Mouse (Mus musculus) midbrain, embryonic 16.5 days (tissue): ENCODE measurements at regions not wholly inside any gene's neighbourhood (a gene's known extent, or its start where the extent isn't known, plus 50 kb on each side); places are given as distances from the start of the nearest gene placed in this dataset.
"Not testable (repeated sequence)": the region's sequence is repeated elsewhere in the genome, so short reads cannot be mapped to it uniquely, and the experiment has no call there.

Experiments used
- ATAC-seq: fragments of 200-750 bp; cut with Nextera tagmentation; 2 replicates; pipeline ENCODE4 v1.8.0; 2017; ENCODE audit warnings: moderate TSS enrichment
- H3K27ac ChIP-seq: fragments of 300-500 bp; sonication (generic); 2 replicates; pipeline ENCODE4 v1.5.1; 2014; ENCODE audit warnings: mild to moderate bottlenecking, low read length, mixed read lengths
- H3K27me3 ChIP-seq: fragments of 300-500 bp; sonication (generic); 2 replicates; pipeline ENCODE4 v1.6.1; 2014; ENCODE audit warnings: low read depth, low read length, mixed read lengths; ENCODE audit not compliant: control insufficient read depth, insufficient read depth
- H3K36me3 ChIP-seq: fragments of 300-500 bp; sonication (generic); 2 replicates; pipeline ENCODE4 v1.6.1; 2014; ENCODE audit warnings: mild to moderate bottlenecking, low read length, moderate library complexity, mixed read lengths; ENCODE audit not compliant: control insufficient read depth, insufficient read depth
- H3K4me1 ChIP-seq: fragments of 300-500 bp; sonication (generic); 2 replicates; pipeline ENCODE4 v1.6.1; 2014; ENCODE audit warnings: mild to moderate bottlenecking, low read length, mixed read lengths; ENCODE audit not compliant: control insufficient read depth, insufficient read depth
- H3K4me2 ChIP-seq: fragments of 300-500 bp; sonication (generic); 2 replicates; pipeline ENCODE4 v1.6.1; 2014; ENCODE audit warnings: mild to moderate bottlenecking, low read length, mixed read lengths
- H3K4me3 ChIP-seq: fragments of 300-500 bp; sonication (generic); 2 replicates; pipeline ENCODE4 v1.5.1; 2014; ENCODE audit warnings: low read depth, mild to moderate bottlenecking, low read length, moderate library complexity, mixed read lengths
- H3K9ac ChIP-seq: fragments of 300-500 bp; sonication (generic); 2 replicates; pipeline ENCODE4 v1.6.1; 2014; ENCODE audit warnings: low read depth, low read length, mixed read lengths
- H3K9me3 ChIP-seq: fragments of 300-500 bp; sonication (generic); replicated peaks from 2 replicates; pipeline ENCODE4 v1.6.1; 2014; ENCODE audit warnings: mild to moderate bottlenecking, low read length, mixed read lengths; ENCODE audit not compliant: control insufficient read depth, poor library complexity, severe bottlenecking
- WGBS: fragments of 180-500 bp; shearing (Covaris S2); extraction: QIAGEN DNeasy Blood & Tissue Kit; methylation state at CpG from one replicate; pipeline ENCODE4 v1.1.7; 2014; 5-methylcytosine and 5-hydroxymethylcytosine counted together

GRCm38 (mm10) chr3:11094804-11095203 lies 759.3 kb upstream of the Gm38303 start:
- no peak for ATAC-seq
- Histone ChIP-seq H3K4me1 (no peaks in the 10 kb centered on the region), H3K9me3 (no peaks in the 10 kb centered on the region), H3K4me2 (no peak overlapping the region), H3K27ac (no peak overlapping the region), H3K27me3 (no peaks in the 10 kb centered on the region), H3K36me3 (no peaks in the 10 kb centered on the region), H3K4me3 (no peak overlapping the region), H3K9ac (no peak overlapping the region)
- whole genome bisulfite sequencing, result 75% methylated on average over 2 of the region's 2 CpGs

DNA sequence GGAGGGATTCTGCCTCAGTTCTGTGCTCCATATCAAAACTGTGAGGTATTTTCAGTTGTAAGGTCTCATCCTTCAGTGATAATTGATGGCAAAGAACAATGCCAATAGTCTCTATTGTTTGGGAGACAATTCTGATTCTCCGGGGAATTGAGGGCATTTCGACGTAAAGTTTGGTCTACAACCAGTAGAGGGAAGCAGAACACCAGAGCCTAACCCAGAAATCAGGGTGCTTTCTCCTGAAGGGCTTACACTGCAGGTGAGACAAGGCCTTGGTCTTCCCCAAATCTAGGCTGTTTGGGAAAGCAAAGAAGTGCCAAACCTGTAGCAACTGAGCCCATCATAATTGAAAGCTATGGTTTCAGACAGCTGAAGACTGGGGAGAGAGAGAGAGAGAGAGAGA lies 758.7 kb upstream of the Gm38303 start:
- Histone ChIP-seq H3K4me3 (no peak overlapping the region), H3K9ac (no peak overlapping the region), H3K9me3 (no peaks in the 10 kb centered on the region), H3K36me3 (no peaks in the 10 kb centered on the region), H3K4me1 (no peaks in the 10 kb centered on the region), H3K27ac (no peak overlapping the region), H3K4me2 (no peak overlapping the region), H3K27me3 (no peaks in the 10 kb centered on the region)
- ATAC-seq, result no peak
- 66% methylated on average over 3 of the region's 3 CpGs for WGBS

- H3K4me2 ChIP-seq, result no peak overlapping the region
- H3K9me3 ChIP-seq, result no peaks in the 10 kb centered on the region
- WGBS, result 61% methylated on average over 2 of the region's 2 CpGs
- no peak overlapping the region for H3K27ac ChIP-seq
- no peaks in the 10 kb centered on the region for H3K27me3 ChIP-seq
- no peak overlapping the region for H3K9ac ChIP-seq
- H3K4me3 ChIP-seq, result no peak overlapping the region
- ATAC-seq, result no peak
- H3K36me3 ChIP-seq, result no peaks in the 10 kb centered on the region
- H3K4me1 ChIP-seq, result no peaks in the 10 kb centered on the region
These were observed 747.8 kb upstream of the Gm38303 start for GRCm38 (mm10) chr3:11083291-11083690.

DNA sequence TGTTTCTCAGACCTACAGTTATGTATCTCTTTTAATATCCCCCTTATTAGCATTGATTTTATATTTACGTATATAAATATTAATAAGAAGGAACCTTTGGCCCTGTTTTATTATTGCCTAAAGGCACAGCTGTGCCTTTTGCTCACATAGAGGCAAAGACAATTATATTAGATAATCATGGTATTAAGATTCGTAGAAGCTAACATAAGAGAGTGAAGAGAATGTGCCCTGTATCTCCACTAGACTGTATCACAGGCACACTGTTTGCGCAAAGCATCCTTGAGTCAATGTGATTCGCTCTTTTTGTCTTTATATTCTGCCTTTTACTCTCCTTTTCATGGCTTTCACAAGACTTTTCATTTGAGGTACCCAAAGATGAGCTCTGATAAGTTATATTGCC lies 738.5 kb upstream of the Gm38303 start:
- H3K4me3 ChIP-seq, result no peak overlapping the region
- no peaks in the 10 kb centered on the region for H3K27me3 ChIP-seq
- ATAC-seq, result no peak
- no peak overlapping the region for H3K27ac ChIP-seq
- no peak overlapping the region for H3K4me2 ChIP-seq
- no peaks in the 10 kb centered on the region for H3K36me3 ChIP-seq
- H3K9ac ChIP-seq, result no peak overlapping the region
- no peaks in the 10 kb centered on the region for H3K4me1 ChIP-seq
- 68% methylated on average over 4 of the region's 4 CpGs for WGBS
- H3K9me3 ChIP-seq, result no peaks in the 10 kb centered on the region

GRCm38 (mm10) chr3:11034995-11035769 lies 699.7 kb upstream of the Gm38303 start:
- H3K27me3 ChIP-seq, result no peaks in the 10 kb centered on the region
- no peaks in the 10 kb centered on the region for H3K36me3 ChIP-seq
- 64% methylated on average over 7 of the region's 7 CpGs for WGBS
- H3K4me2 ChIP-seq, result no peak overlapping the region
- peak; percentile 68 for ATAC-seq
- H3K9me3 ChIP-seq, result no peaks in the 10 kb centered on the region
- no peak overlapping the region for H3K27ac ChIP-seq
- H3K9ac ChIP-seq, result no peak overlapping the region
- H3K4me3 ChIP-seq, result no peak overlapping the region
- H3K4me1 ChIP-seq, result no peaks in the 10 kb centered on the region

GRCm38 (mm10) chr3:11029991-11030390 lies 694.5 kb upstream of the Gm38303 start:
- no peaks in the 10 kb centered on the region for H3K9me3 ChIP-seq
- ATAC-seq, result no peak
- H3K36me3 ChIP-seq, result no peaks in the 10 kb centered on the region
- no peaks in the 10 kb centered on the region for H3K4me1 ChIP-seq
- H3K27ac ChIP-seq, result no peak overlapping the region
- no peak overlapping the region for H3K9ac ChIP-seq
- WGBS, result 78% methylated on average over 4 of the region's 4 CpGs
- no peak overlapping the region for H3K4me3 ChIP-seq
- H3K27me3 ChIP-seq, result no peaks in the 10 kb centered on the region
- no peak overlapping the region for H3K4me2 ChIP-seq

GRCm38 (mm10) chr3:11024422-11024821 lies 688.9 kb upstream of the Gm38303 start:
- WGBS, result 34% methylated on average over 3 of the region's 3 CpGs
- no peak for ATAC-seq

GRCm38 (mm10) chr3:11020048-11020447 lies 684.6 kb upstream of the Gm38303 start:
- no peak for ATAC-seq
- Histone ChIP-seq H3K4me2 (no peak overlapping the region), H3K9ac (no peak overlapping the region), H3K4me1 (no peaks in the 10 kb centered on the region), H3K4me3 (no peak overlapping the region), H3K27ac (no peak overlapping the region), H3K27me3 (no peaks in the 10 kb centered on the region), H3K36me3 (no peaks in the 10 kb centered on the region), H3K9me3 (no peaks in the 10 kb centered on the region)
- 77% methylated on average over 3 of the region's 3 CpGs for WGBS

More at GRCm38 (mm10) chr3:11024422-11024821, 688.9 kb upstream of the Gm38303 start:
- Histone ChIP-seq H3K9me3 (no peaks in the 10 kb centered on the region), H3K36me3 (no peaks in the 10 kb centered on the region), H3K9ac (no peak overlapping the region), H3K4me2 (no peak overlapping the region), H3K27ac (no peak overlapping the region), H3K4me1 (no peaks in the 10 kb centered on the region), H3K4me3 (no peak overlapping the region), H3K27me3 (no peaks in the 10 kb centered on the region)

- H3K4me3 ChIP-seq, H3K27me3 ChIP-seq, H3K27ac ChIP-seq, H3K9me3 ChIP-seq, ATAC-seq, H3K9ac ChIP-seq, H3K36me3 ChIP-seq, H3K4me2 ChIP-seq, H3K4me1 ChIP-seq: not testable (repeated sequence)
- 94% methylated on average over 5 of the region's 21 CpGs for WGBS
These were observed 679.4 kb upstream of the Gm38303 start for GRCm38 (mm10) chr3:11014911-11015310.
